Mouse (Mus musculus): ENCODE measurements around the gene Slc52a3. TPM values are rescaled to one million over a fixed set of nuclear protein-coding genes. Genes with fewer than 3 reads are reported as not detected.

The Slc52a3 gene
- polyA plus RNA-seq, 1 experiment from 2014 or later = 1.4 TPM

GRCm38 (mm10) chr2:151980355-151980693, 16.0 kb upstream of the Slc52a3 start:
- WGBS = 41% methylated on average over 3 of the region's 3 CpGs
- no peak for DNase-seq (ENCODE audit: low spot score)
- no peak for ATAC-seq (ENCODE audit: low FRiP score)
- Histone ChIP-seq H3K27ac (peak overlapping the region; percentile 55; the same call in 1 of the 2 replicates), H3K27me3 (ENCODE audit: control insufficient read depth, insufficient read depth, low read length) (no peaks in the 10 kb centered on the region), H3K4me3 (replicated peaks; ENCODE audit: low read length) (peak overlapping the region; percentile 62), H3K36me3 (replicated peaks; ENCODE audit: control insufficient read depth, insufficient read depth) (no peaks in the 10 kb centered on the region), H3K4me2 (replicated peaks) (peak overlapping the region; percentile 95), H3K9me3 (ENCODE audit: control insufficient read depth, low read length) (no peaks in the 10 kb centered on the region), H3K4me1 (replicated peaks; ENCODE audit: control insufficient read depth, insufficient read depth, low read length) (peaks cover 16% of the 10 kb centered on the region), H3K9ac (peak overlapping the region; percentile 68; the same call in 1 of the 2 replicates)

- Histone ChIP-seq H3K27me3 (ENCODE audit: control insufficient read depth, insufficient read depth, low read length) (no peaks in the 10 kb centered on the region), H3K9me3 (ENCODE audit: control insufficient read depth, low read length) (no peaks in the 10 kb centered on the region), H3K4me3 (replicated peaks; ENCODE audit: low read length) (no peak overlapping the region), H3K27ac (no peak overlapping the region), H3K36me3 (replicated peaks; ENCODE audit: control insufficient read depth, insufficient read depth) (no peaks in the 10 kb centered on the region), H3K9ac (no peak overlapping the region), H3K4me1 (replicated peaks; ENCODE audit: control insufficient read depth, insufficient read depth, low read length) (peaks cover 16% of the 10 kb centered on the region), H3K4me2 (replicated peaks) (no peak overlapping the region)
- ATAC-seq (ENCODE audit: low FRiP score) (no peak), DNase-seq (ENCODE audit: low spot score) (no peak)
- WGBS = 79% methylated on average over 6 of the region's 6 CpGs
Measured at GRCm38 (mm10) chr2:151981268-151981667, 15.0 kb upstream of the Slc52a3 start.

GRCm38 (mm10) chr2:151982476-151982875, 13.8 kb upstream of the Slc52a3 start:
- Histone ChIP-seq H3K9me3 (ENCODE audit: control insufficient read depth, low read length) (no peaks in the 10 kb centered on the region), H3K27ac (no peak overlapping the region), H3K36me3 (replicated peaks; ENCODE audit: control insufficient read depth, insufficient read depth) (no peaks in the 10 kb centered on the region), H3K4me1 (replicated peaks; ENCODE audit: control insufficient read depth, insufficient read depth, low read length) (peaks cover 16% of the 10 kb centered on the region), H3K9ac (no peak overlapping the region), H3K27me3 (ENCODE audit: control insufficient read depth, insufficient read depth, low read length) (no peaks in the 10 kb centered on the region), H3K4me2 (replicated peaks) (no peak overlapping the region), H3K4me3 (replicated peaks; ENCODE audit: low read length) (no peak overlapping the region)
- no peak for DNase-seq (ENCODE audit: low spot score)
- no peak for ATAC-seq (ENCODE audit: low FRiP score)

GRCm38 (mm10) chr2:151984019-151984418, 12.3 kb upstream of the Slc52a3 start:
- H3K27ac ChIP-seq = no peak overlapping the region
- peaks cover 13% of the 10 kb centered on the region for H3K4me1 ChIP-seq (replicated peaks; ENCODE audit: control insufficient read depth, insufficient read depth, low read length)
- H3K9me3 ChIP-seq (ENCODE audit: control insufficient read depth, low read length) = no peaks in the 10 kb centered on the region
- ATAC-seq (ENCODE audit: low FRiP score) = no peak
- no peak overlapping the region for H3K4me2 ChIP-seq (replicated peaks)
- no peak overlapping the region for H3K4me3 ChIP-seq (replicated peaks; ENCODE audit: low read length)
- 71% methylated on average over 9 of the region's 9 CpGs for WGBS
- no peaks in the 10 kb centered on the region for H3K36me3 ChIP-seq (replicated peaks; ENCODE audit: control insufficient read depth, insufficient read depth)
- no peak for DNase-seq (ENCODE audit: low spot score)
- no peaks in the 10 kb centered on the region for H3K27me3 ChIP-seq (ENCODE audit: control insufficient read depth, insufficient read depth, low read length)
- no peak overlapping the region for H3K9ac ChIP-seq

GRCm38 (mm10) chr2:151985426-151986172, 10.7 kb upstream of the Slc52a3 start:
- no peaks in the 10 kb centered on the region for H3K36me3 ChIP-seq (replicated peaks; ENCODE audit: control insufficient read depth, insufficient read depth)
- no peak overlapping the region for H3K4me2 ChIP-seq (replicated peaks)
- H3K9ac ChIP-seq = no peak overlapping the region
- ATAC-seq (ENCODE audit: low FRiP score) (no peak), DNase-seq (ENCODE audit: low spot score) (no peak)
- no peaks in the 10 kb centered on the region for H3K9me3 ChIP-seq (ENCODE audit: control insufficient read depth, low read length)
- no peak overlapping the region for H3K27ac ChIP-seq
- 71% methylated on average over 7 of the region's 7 CpGs for WGBS
- no peaks in the 10 kb centered on the region for H3K27me3 ChIP-seq (ENCODE audit: control insufficient read depth, insufficient read depth, low read length)
- peaks cover 3% of the 10 kb centered on the region; the same call in 1 of the 2 replicates for H3K4me1 ChIP-seq (replicated peaks; ENCODE audit: control insufficient read depth, insufficient read depth, low read length)
- H3K4me3 ChIP-seq (replicated peaks; ENCODE audit: low read length) = no peak overlapping the region

- WGBS = 89% methylated on average over 8 of the region's 8 CpGs
- Histone ChIP-seq H3K36me3 (replicated peaks; ENCODE audit: control insufficient read depth, insufficient read depth) (no peaks in the 10 kb centered on the region), H3K27ac (no peak overlapping the region), H3K4me3 (replicated peaks; ENCODE audit: low read length) (no peak overlapping the region), H3K9ac (no peak overlapping the region), H3K4me1 (replicated peaks; ENCODE audit: control insufficient read depth, insufficient read depth, low read length) (no peaks in the 10 kb centered on the region; the same call in 1 of the 2 replicates), H3K9me3 (ENCODE audit: control insufficient read depth, low read length) (no peaks in the 10 kb centered on the region), H3K27me3 (ENCODE audit: control insufficient read depth, insufficient read depth, low read length) (no peaks in the 10 kb centered on the region), H3K4me2 (replicated peaks) (no peak overlapping the region)
- ATAC-seq (ENCODE audit: low FRiP score) = no peak
- no peak for DNase-seq (ENCODE audit: low spot score)
Measured at GRCm38 (mm10) chr2:151986958-151987357, 9.4 kb upstream of the Slc52a3 start.

- DNase-seq (ENCODE audit: low spot score) (no peak), ATAC-seq (ENCODE audit: low FRiP score) (no peak)
- H3K4me1 ChIP-seq (replicated peaks; ENCODE audit: control insufficient read depth, insufficient read depth, low read length) = no peaks in the 10 kb centered on the region; the same call in 1 of the 2 replicates
- H3K4me2 ChIP-seq (replicated peaks) = no peak overlapping the region
- H3K4me3 ChIP-seq (replicated peaks; ENCODE audit: low read length) = no peak overlapping the region
- H3K9ac ChIP-seq = no peak overlapping the region
- H3K36me3 ChIP-seq (replicated peaks; ENCODE audit: control insufficient read depth, insufficient read depth) = no peaks in the 10 kb centered on the region
- H3K27me3 ChIP-seq (ENCODE audit: control insufficient read depth, insufficient read depth, low read length) = no peaks in the 10 kb centered on the region
- 64% methylated on average over 2 of the region's 2 CpGs for WGBS
- H3K9me3 ChIP-seq (ENCODE audit: control insufficient read depth, low read length) = no peaks in the 10 kb centered on the region
- no peak overlapping the region for H3K27ac ChIP-seq
Measured at GRCm38 (mm10) chr2:151988978-151989377, 7.3 kb upstream of the Slc52a3 start.

- peak; percentile 49; the same call in 1 of the 2 replicates for ATAC-seq (ENCODE audit: low FRiP score)
- Histone ChIP-seq H3K36me3 (replicated peaks; ENCODE audit: control insufficient read depth, insufficient read depth) (no peaks in the 10 kb centered on the region), H3K4me3 (replicated peaks; ENCODE audit: low read length) (no peak overlapping the region), H3K9me3 (ENCODE audit: control insufficient read depth, low read length) (no peaks in the 10 kb centered on the region), H3K4me2 (replicated peaks) (no peak overlapping the region), H3K27me3 (ENCODE audit: control insufficient read depth, insufficient read depth, low read length) (peaks cover 11% of the 10 kb centered on the region), H3K27ac (peak overlapping the region; percentile 17; the same call in 1 of the 2 replicates), H3K9ac (no peak overlapping the region), H3K4me1 (replicated peaks; ENCODE audit: control insufficient read depth, insufficient read depth, low read length) (no peaks in the 10 kb centered on the region; the same call in none of the 2 replicates)
- WGBS = 6% methylated on average over 1 of the region's 1 CpGs
- peak; percentile 43 for DNase-seq (ENCODE audit: low spot score)
Measured at GRCm38 (mm10) chr2:151990985-151991394, 5.3 kb upstream of the Slc52a3 start.

- DNase-seq (ENCODE audit: low spot score) = no peak
- no peak overlapping the region for H3K9ac ChIP-seq
- H3K4me3 ChIP-seq (replicated peaks; ENCODE audit: low read length) = no peak overlapping the region
- H3K27me3 ChIP-seq (ENCODE audit: control insufficient read depth, insufficient read depth, low read length) = peaks cover 16% of the 10 kb centered on the region
- H3K4me2 ChIP-seq (replicated peaks) = no peak overlapping the region
- WGBS = 17% methylated on average over 5 of the region's 5 CpGs
- H3K4me1 ChIP-seq (replicated peaks; ENCODE audit: control insufficient read depth, insufficient read depth, low read length) = no peaks in the 10 kb centered on the region; the same call in none of the 2 replicates
- 0 out of 2 replicates have a peak, but pooled peaks have one; percentile 34 for ATAC-seq (ENCODE audit: low FRiP score)
- H3K9me3 ChIP-seq (ENCODE audit: control insufficient read depth, low read length) = no peaks in the 10 kb centered on the region
- H3K36me3 ChIP-seq (replicated peaks; ENCODE audit: control insufficient read depth, insufficient read depth) = no peaks in the 10 kb centered on the region
- peak overlapping the region; percentile 17; the same call in 1 of the 2 replicates for H3K27ac ChIP-seq
Measured at GRCm38 (mm10) chr2:151991446-151991845, 4.9 kb upstream of the Slc52a3 start.

Measured in hindbrain, embryonic 14.5 days (tissue).